Mouse (Mus musculus): ENCODE results near the gene Srp54a. TPM values are rescaled to one million over a fixed set of nuclear protein-coding genes. Genes with fewer than 3 reads are reported as not detected.
A peak's percentile ranks its signal among the peaks of the same experiment; 100 is the strongest.
"Not testable (repeated sequence)": the region's sequence is repeated elsewhere in the genome, so short reads cannot be mapped to it uniquely, and the experiment has no call there.

Srp54a gene
- polyA plus RNA-seq, 1 experiment from 2014 or later = 77.5 TPM

GRCm38 (mm10) chr12:55135540-55135939, 55.5 kb downstream of the Srp54a start:
- H3K4me1 ChIP-seq (replicated peaks); H3K4me3 ChIP-seq (replicated peaks); H3K36me3 ChIP-seq (replicated peaks); H3K9me3 ChIP-seq (replicated peaks); H3K9ac ChIP-seq; H3K4me2 ChIP-seq; ATAC-seq (ENCODE audit: insufficient read depth); H3K27me3 ChIP-seq; H3K27ac ChIP-seq (replicated peaks): not testable (repeated sequence)
- WGBS (ENCODE audit: insufficient replicate concordance) = no CpG with 5 or more reads among the region's 6 CpGs

- not testable (repeated sequence) for H3K4me2 ChIP-seq; H3K36me3 ChIP-seq (replicated peaks); H3K4me1 ChIP-seq (replicated peaks); H3K27me3 ChIP-seq; H3K27ac ChIP-seq (replicated peaks); H3K4me3 ChIP-seq (replicated peaks); H3K9me3 ChIP-seq (replicated peaks); H3K9ac ChIP-seq
- WGBS (ENCODE audit: insufficient replicate concordance) = no CpG with 5 or more reads among the region's 6 CpGs
- ATAC-seq (ENCODE audit: insufficient read depth) = peak; percentile 28; the same call in 1 of the 2 replicates
These were observed 57.8 kb downstream of the Srp54a start for GRCm38 (mm10) chr12:55137859-55138258.

GRCm38 (mm10) chr12:55154559-55155448, 74.7 kb downstream of the Srp54a start, which contains the start of gene Srp54b:
Gene Srp54b (plus strand): TSS chr12:55155104.
- not testable (repeated sequence) for H3K27me3 ChIP-seq; H3K4me1 ChIP-seq (replicated peaks); H3K9me3 ChIP-seq (replicated peaks); H3K4me2 ChIP-seq; H3K36me3 ChIP-seq (replicated peaks); H3K27ac ChIP-seq (replicated peaks); H3K9ac ChIP-seq
- ATAC-seq (ENCODE audit: insufficient read depth) = peak; percentile 97
- WGBS (ENCODE audit: insufficient replicate concordance) = no CpG with 5 or more reads among the region's 57 CpGs
- H3K4me3 ChIP-seq (replicated peaks) = peak within 1 kb of the TSS; percentile 46

- not testable (repeated sequence) for H3K4me2 ChIP-seq; H3K4me1 ChIP-seq (replicated peaks); H3K36me3 ChIP-seq (replicated peaks); H3K27me3 ChIP-seq; H3K9me3 ChIP-seq (replicated peaks); H3K9ac ChIP-seq; H3K27ac ChIP-seq (replicated peaks)
- H3K4me3 ChIP-seq (replicated peaks) = peak overlapping the region; percentile 46
- WGBS (ENCODE audit: insufficient replicate concordance) = 1% methylated on average over 12 of the region's 24 CpGs
- peak; percentile 40 for ATAC-seq (ENCODE audit: insufficient read depth)
These were observed 75.4 kb downstream of the Srp54a start for GRCm38 (mm10) chr12:55155449-55155783.

Other genes with a start within 250 kb of the Srp54a start
- gene Cfl2, start 217.4 kb upstream of the Srp54a start, polyA plus RNA-seq (2015; fragmentation: Nextera tagmentation; extraction: Ambion mirVana) = 36.7 and 40.4 TPM in 2 replicates
- gene Gm20403, start 93.7 kb upstream of the Srp54a start, polyA plus RNA-seq (2015; fragmentation: Nextera tagmentation; extraction: Ambion mirVana) = not detected in 2 replicates
- 28.8 and 32.2 TPM in 2 replicates for gene Baz1a, start 65.9 kb upstream of the Srp54a start, polyA plus RNA-seq (2015; fragmentation: Nextera tagmentation; extraction: Ambion mirVana)
- 30.8 and 31.5 TPM in 2 replicates for gene 2700097O09Rik, start 152 bp upstream of the Srp54a start, polyA plus RNA-seq (2015; fragmentation: Nextera tagmentation; extraction: Ambion mirVana)
- 7.6 and 7.8 TPM in 2 replicates for gene Fam177a, start 44.2 kb downstream of the Srp54a start, polyA plus RNA-seq (2015; fragmentation: Nextera tagmentation; extraction: Ambion mirVana)
- gene Srp54b, start 74.8 kb downstream of the Srp54a start, polyA plus RNA-seq (2015; fragmentation: Nextera tagmentation; extraction: Ambion mirVana) = 22.8 and 25.2 TPM in 2 replicates
- gene 1700047I17Rik2, start 119.3 kb downstream of the Srp54a start, polyA plus RNA-seq (2015; fragmentation: Nextera tagmentation; extraction: Ambion mirVana) = 0.64 and 0.66 TPM in 2 replicates
- 27.1 and 31.4 TPM in 2 replicates for gene Srp54c, start 149.9 kb downstream of the Srp54a start, polyA plus RNA-seq (2015; fragmentation: Nextera tagmentation; extraction: Ambion mirVana)
- 5.9 and 6.1 TPM in 2 replicates for gene 1110008L16Rik, start 219.3 kb downstream of the Srp54a start, polyA plus RNA-seq (2015; fragmentation: Nextera tagmentation; extraction: Ambion mirVana)
- 4.7 and 4.9 TPM in 2 replicates for gene Ppp2r3c, start 222.7 kb downstream of the Srp54a start, polyA plus RNA-seq (2015; fragmentation: Nextera tagmentation; extraction: Ambion mirVana)